Mouse (Mus musculus) lung, postnatal 0 days (tissue): ENCODE results near the gene Fcgr2b. TPM values are rescaled to one million over a fixed set of nuclear protein-coding genes. Genes with fewer than 3 reads are reported as not detected.
A peak's percentile ranks its signal among the peaks of the same experiment; 100 is the strongest.

Source experiments
- ATAC-seq: fragments of 200-750 bp; cut with Nextera tagmentation; 2 replicates; pipeline ENCODE4 v1.8.0; 2017; ENCODE audit warnings: moderate library complexity
- DNase-seq: peaks from one replicate; pipeline ENCODE4 v3.0.0-alpha.2; 2016; ENCODE audit warnings: low spot score
- H3K27ac ChIP-seq: fragments of 300-500 bp; sonication (generic); 2 replicates; pipeline ENCODE4 v1.5.1; 2014; ENCODE audit warnings: antibody characterized with exemption, mild to moderate bottlenecking, low read length, mixed read lengths
- H3K27me3 ChIP-seq: fragments of 300-500 bp; sonication (generic); replicated peaks from 2 replicates; pipeline ENCODE4 v1.6.1; 2014; ENCODE audit warnings: low read length, mixed read lengths; ENCODE audit not compliant: insufficient read depth
- H3K36me3 ChIP-seq: fragments of 300-500 bp; sonication (generic); 2 replicates; pipeline ENCODE4 v1.6.1; 2014; ENCODE audit warnings: low read length, mixed read lengths; ENCODE audit not compliant: insufficient read depth
- H3K4me1 ChIP-seq: fragments of 300-500 bp; sonication (generic); 2 replicates; pipeline ENCODE4 v1.6.1; 2014; ENCODE audit warnings: antibody characterized with exemption, low read depth, low read length, mixed read lengths; ENCODE audit not compliant: insufficient read depth
- H3K4me2 ChIP-seq: fragments of 300-500 bp; sonication (generic); replicated peaks from 2 replicates; pipeline ENCODE4 v1.6.1; 2014; ENCODE audit warnings: low read depth, mild to moderate bottlenecking, low read length, moderate library complexity, mixed read lengths
- H3K4me3 ChIP-seq: fragments of 300-500 bp; sonication (generic); 2 replicates; pipeline ENCODE4 v1.5.1; 2014; ENCODE audit warnings: low read depth, low read length
- H3K9ac ChIP-seq: fragments of 300-500 bp; sonication (generic); replicated peaks from 2 replicates; pipeline ENCODE4 v1.6.1; 2014; ENCODE audit warnings: low read depth, mild to moderate bottlenecking
- H3K9me3 ChIP-seq: fragments of 300-500 bp; sonication (generic); 2 replicates; pipeline ENCODE4 v1.6.1; 2016; ENCODE audit warnings: low read length, mixed read lengths
- CTCF ChIP-seq: IDR thresholded peaks from 2 replicates; pipeline ENCODE4 v1.5.1; 2016; ENCODE audit warnings: antibody characterized with exemption, mild to moderate bottlenecking
- EP300 ChIP-seq: IDR thresholded peaks from 2 replicates; pipeline ENCODE4 v1.6.1; 2016; ENCODE audit warnings: antibody characterized with exemption, mild to moderate bottlenecking, control low read depth
- WGBS: fragments of 180-500 bp; shearing (Covaris S2); extraction: QIAGEN DNeasy Blood & Tissue Kit; methylation state at CpG from one replicate; pipeline ENCODE4 v1.1.7; 2014; 5-methylcytosine and 5-hydroxymethylcytosine counted together
- polyA plus RNA-seq: library from polyadenylated mRNA; unstranded; fragments of >200 nt; fragmentation: Nextera tagmentation; extraction: Ambion mirVana; gene quantifications from 2 replicates; pipeline ENCODE4 v1.2.1, GENCODE M21; 2015

Gene Fcgr2b
- polyA plus RNA-seq, 1 experiment from 2014 or later: 9.2 TPM

GRCm38 (mm10) chr1:170934383-170934782 is 42.0 kb downstream of the Fcgr2b start:
- WGBS: 47% methylated on average over 2 of the region's 2 CpGs
- no peak for ATAC-seq

GRCm38 (mm10) chr1:170933940-170934339 is 42.4 kb downstream of the Fcgr2b start:
- H3K9ac ChIP-seq: no peak overlapping the region
- no peak for DNase-seq
- H3K4me1 ChIP-seq: no peaks in the 10 kb centered on the region
- no peak overlapping the region for H3K4me2 ChIP-seq
- H3K27ac ChIP-seq: no peak overlapping the region
- no peak for TF ChIP-seq CTCF
- TF ChIP-seq EP300: no peak
- 64% methylated on average over 1 of the region's 1 CpGs for WGBS
- H3K9me3 ChIP-seq: no peaks in the 10 kb centered on the region
- no peaks in the 10 kb centered on the region for H3K36me3 ChIP-seq
- H3K4me3 ChIP-seq: no peak overlapping the region
- no peak for ATAC-seq
- H3K27me3 ChIP-seq: no peaks in the 10 kb centered on the region

More at GRCm38 (mm10) chr1:170934383-170934782, 42.0 kb downstream of the Fcgr2b start:
- no peak overlapping the region for H3K4me2 ChIP-seq
- DNase-seq: peak; percentile 27
- H3K4me3 ChIP-seq: no peak overlapping the region
- H3K9ac ChIP-seq: no peak overlapping the region
- no peaks in the 10 kb centered on the region for H3K4me1 ChIP-seq
- TF ChIP-seq EP300 (no peak), CTCF (no peak)
- H3K36me3 ChIP-seq: no peaks in the 10 kb centered on the region
- no peaks in the 10 kb centered on the region for H3K9me3 ChIP-seq
- H3K27ac ChIP-seq: no peak overlapping the region
- H3K27me3 ChIP-seq: no peaks in the 10 kb centered on the region

- DNase-seq: no peak
- Histone ChIP-seq H3K4me2 (no peak overlapping the region), H3K9ac (no peak overlapping the region), H3K27me3 (no peaks in the 10 kb centered on the region), H3K4me1 (no peaks in the 10 kb centered on the region), H3K4me3 (no peak overlapping the region), H3K27ac (no peak overlapping the region), H3K9me3 (no peaks in the 10 kb centered on the region), H3K36me3 (no peaks in the 10 kb centered on the region)
- no peak for TF ChIP-seq EP300
- TF ChIP-seq CTCF: no peak
- 68% methylated on average over 6 of the region's 6 CpGs for WGBS
- no peak for ATAC-seq
These were observed 42.9 kb downstream of the Fcgr2b start for GRCm38 (mm10) chr1:170933386-170933920.

GRCm38 (mm10) chr1:170932043-170932442 is 44.3 kb downstream of the Fcgr2b start:
- ATAC-seq (no peak), DNase-seq (no peak)
- no peaks in the 10 kb centered on the region for H3K4me1 ChIP-seq
- H3K9ac ChIP-seq: no peak overlapping the region
- H3K27ac ChIP-seq: no peak overlapping the region
- no peaks in the 10 kb centered on the region for H3K9me3 ChIP-seq
- no peak overlapping the region for H3K4me3 ChIP-seq
- H3K4me2 ChIP-seq: no peak overlapping the region
- no peaks in the 10 kb centered on the region for H3K36me3 ChIP-seq
- no peaks in the 10 kb centered on the region for H3K27me3 ChIP-seq
- 66% methylated on average over 3 of the region's 3 CpGs for WGBS
- TF ChIP-seq EP300: no peak
- TF ChIP-seq CTCF: no peak

GRCm38 (mm10) chr1:170929245-170929644 is 47.1 kb downstream of the Fcgr2b start:
- H3K4me3 ChIP-seq: no peak overlapping the region
- no peaks in the 10 kb centered on the region for H3K27me3 ChIP-seq
- no peak for ATAC-seq
- 75% methylated on average over 4 of the region's 4 CpGs for WGBS
- no peaks in the 10 kb centered on the region for H3K4me1 ChIP-seq
- H3K9ac ChIP-seq: no peak overlapping the region
- no peak overlapping the region for H3K27ac ChIP-seq
- H3K9me3 ChIP-seq: no peaks in the 10 kb centered on the region
- H3K36me3 ChIP-seq: no peaks in the 10 kb centered on the region
- no peak overlapping the region for H3K4me2 ChIP-seq
- DNase-seq: no peak
- TF ChIP-seq EP300: no peak
- TF ChIP-seq CTCF: no peak

- Histone ChIP-seq H3K9me3 (no peaks in the 10 kb centered on the region), H3K27ac (no peak overlapping the region), H3K4me1 (no peaks in the 10 kb centered on the region), H3K27me3 (no peaks in the 10 kb centered on the region), H3K4me3 (no peak overlapping the region), H3K36me3 (no peaks in the 10 kb centered on the region), H3K4me2 (no peak overlapping the region), H3K9ac (no peak overlapping the region)
- WGBS: 62% methylated on average over 2 of the region's 2 CpGs
- TF ChIP-seq CTCF (no peak), EP300 (no peak)
- DNase-seq: no peak
- ATAC-seq: no peak
These were observed 47.9 kb downstream of the Fcgr2b start for GRCm38 (mm10) chr1:170928467-170928866.

- no peaks in the 10 kb centered on the region for H3K36me3 ChIP-seq
- no peak within 1 kb of the TSS for H3K27ac ChIP-seq
- TF ChIP-seq CTCF (no peak), EP300 (no peak)
- DNase-seq (no peak), ATAC-seq (no peak)
- 73% methylated on average over 3 of the region's 3 CpGs for WGBS
- no peaks in the 10 kb centered on the region for H3K4me1 ChIP-seq
- H3K4me2 ChIP-seq: no peak within 1 kb of the TSS
- H3K27me3 ChIP-seq: no peaks in the 10 kb centered on the region
- H3K9ac ChIP-seq: no peak within 1 kb of the TSS
- no peak within 1 kb of the TSS for H3K4me3 ChIP-seq
- H3K9me3 ChIP-seq: no peaks in the 10 kb centered on the region
These were observed 49.0 kb downstream of the Fcgr2b start, which contains the start of gene Fcrla for GRCm38 (mm10) chr1:170927378-170927777. TSS of gene Fcrla (minus strand) at chr1:170927583.
